Mouse (Mus musculus) thymus, adult 2 months (tissue): ENCODE measurements around the gene Cdk17. TPM values are rescaled to one million over a fixed set of nuclear protein-coding genes. Genes with fewer than 3 reads are reported as not detected.

Experiments used
- DNase-seq: peaks from one replicate; pipeline ENCODE4 v3.0.0; 2021
- H3K27ac ChIP-seq: fragments of 200-500 bp; 2 replicates; pipeline ENCODE4 v1.5.1; 2012; ENCODE audit warnings: low read length, control low read depth; ENCODE audit not compliant: control insufficient read depth, insufficient read depth
- H3K27me3 ChIP-seq: fragments of 200-500 bp; 2 replicates; pipeline ENCODE4 v1.6.1; 2012; ENCODE audit warnings: mild to moderate bottlenecking, low read length, moderate library complexity, mixed read lengths; ENCODE audit not compliant: control insufficient read depth, insufficient read depth
- H3K36me3 ChIP-seq: fragments of 200-500 bp; 2 replicates; pipeline ENCODE4 v1.6.1; 2012; ENCODE audit warnings: mild to moderate bottlenecking, low read length, moderate library complexity; ENCODE audit not compliant: control insufficient read depth, insufficient read depth
- H3K4me1 ChIP-seq: fragments of 200-500 bp; replicated peaks from 2 replicates; pipeline ENCODE4 v1.6.1; 2012; ENCODE audit warnings: low read length; ENCODE audit not compliant: control insufficient read depth, insufficient read depth
- H3K4me3 ChIP-seq: fragments of 200-500 bp; 2 replicates; pipeline ENCODE4 v1.5.1; 2012; ENCODE audit warnings: mild to moderate bottlenecking, low read length, control low read depth, moderate library complexity; ENCODE audit not compliant: control insufficient read depth, insufficient read depth
- CTCF ChIP-seq: fragments of 200-500 bp; IDR thresholded peaks from 2 replicates; pipeline ENCODE4 v1.5.1; 2012; ENCODE audit warnings: mild to moderate bottlenecking, control low read depth, low read length, moderate library complexity, borderline replicate concordance; ENCODE audit not compliant: control insufficient read depth, poor library complexity, insufficient read depth; ENCODE audit errors: extremely low read depth
- POLR2A ChIP-seq: fragments of 200-500 bp; IDR thresholded peaks from 2 replicates; pipeline ENCODE4 v1.6.1; 2012; ENCODE audit warnings: mild to moderate bottlenecking, low read length, control low read depth, moderate library complexity; ENCODE audit not compliant: control insufficient read depth, poor library complexity, insufficient read depth; ENCODE audit errors: extremely low read depth
- WGBS: fragments of 180-500 bp; shearing (Covaris S2); methylation state at CpG from one replicate; pipeline ENCODE4 v1.1.7; 2018; 5-methylcytosine and 5-hydroxymethylcytosine counted together
- polyA plus RNA-seq: library from polyadenylated mRNA; depleted of rRNA; stranded (reverse); fragments of >200 nt; gene quantifications from 2 replicates; pipeline ENCODE4 v1.2.3, GENCODE M21; 2012

The Cdk17 gene
- polyA plus RNA-seq, 1 experiment: 79.5 TPM

DNA sequence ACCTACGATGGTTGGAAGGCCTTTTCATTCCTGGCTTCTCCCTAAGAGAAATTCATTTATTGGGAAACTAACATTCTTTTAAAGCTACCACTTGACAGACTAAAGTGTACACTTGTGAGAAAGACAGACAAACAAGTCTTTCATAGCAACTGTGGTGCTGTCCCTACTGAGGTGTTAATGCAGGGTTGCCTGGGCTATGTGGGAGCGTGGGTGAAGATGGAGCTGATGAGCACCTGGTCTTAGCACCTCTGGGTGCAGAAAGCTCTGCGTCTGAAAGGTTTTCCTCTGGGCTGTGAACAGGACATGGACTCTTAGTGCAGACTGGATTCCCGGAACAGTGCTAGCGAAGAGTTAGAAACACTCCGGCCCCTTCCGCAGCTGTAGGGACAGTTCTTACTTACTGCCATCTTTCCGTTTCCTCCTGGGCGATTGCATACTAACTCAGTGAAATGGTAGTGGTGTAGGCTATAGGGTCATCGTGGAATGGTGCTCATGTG is 83.6 kb downstream of the Cdk17 start:
- Histone ChIP-seq H3K27ac (no peak overlapping the region), H3K36me3 (peaks cover 74% of the 10 kb centered on the region), H3K4me1 (no peaks in the 10 kb centered on the region), H3K27me3 (no peaks in the 10 kb centered on the region), H3K4me3 (no peak overlapping the region)
- no peak for DNase-seq
- WGBS: 98% methylated on average over 10 of the region's 10 CpGs
- TF ChIP-seq CTCF (no peak), POLR2A (no peak)

DNA sequence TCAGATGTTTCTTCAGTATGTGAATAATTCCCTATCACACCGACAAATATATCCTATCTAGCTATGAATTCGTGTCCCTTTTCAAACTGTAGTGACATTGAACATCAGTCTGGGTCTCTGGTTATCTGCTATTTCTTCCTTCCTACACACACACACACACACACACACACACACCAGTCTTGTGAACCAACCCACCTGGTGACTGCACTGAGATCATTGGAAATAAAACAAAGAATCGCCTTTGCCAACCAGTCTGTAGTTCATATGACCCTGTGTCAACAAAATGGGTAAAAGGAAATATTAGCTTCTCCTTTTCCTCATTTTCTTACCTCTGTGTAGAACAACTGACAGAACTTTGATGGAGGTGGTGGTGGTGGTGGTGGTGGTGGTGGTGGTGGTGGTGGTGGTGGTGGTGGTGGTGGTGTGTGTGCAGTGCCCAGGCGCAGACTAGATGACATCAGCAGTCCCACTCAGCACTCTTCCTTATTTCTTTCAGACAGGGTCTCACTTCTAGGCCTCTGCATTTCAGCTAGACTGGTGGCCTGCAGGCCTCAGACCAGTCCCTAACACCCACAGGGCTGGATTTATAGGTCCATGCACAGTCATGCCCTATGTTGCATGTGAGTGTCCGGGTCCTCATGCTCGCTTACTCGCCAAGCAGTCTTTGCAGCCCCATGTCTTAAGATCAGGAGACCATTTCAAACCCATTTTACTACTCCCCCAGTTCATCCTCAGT is 85.7 kb downstream of the Cdk17 start:
- Histone ChIP-seq H3K36me3 (peaks cover 60% of the 10 kb centered on the region), H3K27ac (no peak overlapping the region), H3K4me3 (no peak overlapping the region), H3K27me3 (no peaks in the 10 kb centered on the region), H3K4me1 (no peaks in the 10 kb centered on the region)
- TF ChIP-seq CTCF (no peak), POLR2A (no peak)
- no peak for DNase-seq
- WGBS: 93% methylated on average over 7 of the region's 7 CpGs

DNA sequence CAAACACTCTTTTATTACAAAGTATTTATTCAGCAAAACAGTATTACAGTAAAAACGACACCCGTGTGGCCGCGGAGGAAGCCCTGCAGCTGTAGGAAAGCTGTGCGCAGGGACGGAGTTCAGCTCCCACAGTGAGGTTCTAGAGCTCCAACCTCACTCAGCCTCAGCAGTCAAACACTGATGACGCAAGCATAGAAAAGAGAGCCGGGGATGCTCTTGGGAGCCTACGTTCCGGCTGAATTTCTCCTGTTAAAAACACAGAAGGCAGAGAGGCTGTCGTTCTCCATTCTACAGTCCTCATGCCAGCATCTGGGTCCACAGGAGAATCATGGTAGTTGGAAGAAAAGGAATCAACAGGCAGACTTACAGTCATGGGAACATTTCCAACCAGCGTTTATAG is 86.7 kb downstream of the Cdk17 start:
- Histone ChIP-seq H3K4me1 (no peaks in the 10 kb centered on the region), H3K4me3 (no peak overlapping the region), H3K27me3 (no peaks in the 10 kb centered on the region), H3K36me3 (peaks cover 49% of the 10 kb centered on the region), H3K27ac (no peak overlapping the region)
- 95% methylated on average over 12 of the region's 12 CpGs for WGBS
- DNase-seq: no peak
- no peak for TF ChIP-seq POLR2A
- no peak for TF ChIP-seq CTCF

DNA sequence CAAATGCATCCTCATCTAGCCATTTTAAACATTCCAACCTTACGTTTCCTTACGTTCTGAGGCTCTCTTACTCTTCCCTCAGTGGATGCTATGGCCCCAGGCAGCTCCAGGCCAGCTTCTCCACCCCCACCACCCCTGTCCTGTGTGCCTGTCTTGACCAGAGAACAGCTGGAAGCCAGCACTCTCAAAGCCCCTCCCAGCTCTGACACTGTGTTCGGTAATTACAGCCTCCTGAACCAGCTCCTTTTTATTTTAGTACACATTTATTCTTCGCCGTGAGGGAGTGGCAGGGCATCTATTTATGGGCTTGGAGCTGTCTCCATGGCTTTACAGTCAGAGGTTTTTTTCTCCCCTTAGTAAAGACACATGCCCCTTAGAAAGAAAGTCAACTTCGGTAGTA is 87.2 kb downstream of the Cdk17 start:
- 94% methylated on average over 6 of the region's 6 CpGs for WGBS
- Histone ChIP-seq H3K27ac (no peak overlapping the region), H3K27me3 (no peaks in the 10 kb centered on the region), H3K4me3 (no peak overlapping the region), H3K4me1 (no peaks in the 10 kb centered on the region), H3K36me3 (peaks cover 45% of the 10 kb centered on the region)
- TF ChIP-seq POLR2A (no peak), CTCF (no peak)
- no peak for DNase-seq

DNA sequence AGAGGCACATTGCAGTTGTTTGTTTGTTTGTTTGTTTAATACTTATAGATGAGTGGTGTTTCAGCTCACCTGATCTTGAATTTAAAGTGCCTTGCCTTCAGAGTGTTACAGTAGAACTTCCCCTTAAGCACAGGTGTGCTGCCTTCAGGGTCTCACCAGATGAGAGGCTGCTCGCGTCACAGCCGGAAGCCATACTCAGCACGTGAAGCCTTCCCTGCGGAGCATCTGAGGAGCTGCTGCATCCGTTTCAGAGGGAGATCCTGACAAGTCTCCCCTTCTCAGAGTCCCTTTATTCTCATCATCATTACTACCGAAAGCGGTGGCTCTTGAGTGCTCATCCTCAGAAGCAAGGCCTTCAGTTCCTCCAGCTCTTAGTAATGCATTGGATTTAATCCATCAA is 87.7 kb downstream of the Cdk17 start:
- Histone ChIP-seq H3K4me1 (no peaks in the 10 kb centered on the region), H3K27ac (no peak overlapping the region), H3K36me3 (peaks cover 40% of the 10 kb centered on the region), H3K4me3 (no peak overlapping the region), H3K27me3 (no peaks in the 10 kb centered on the region)
- TF ChIP-seq CTCF: no peak
- no peak for TF ChIP-seq POLR2A
- 97% methylated on average over 8 of the region's 8 CpGs for WGBS
- DNase-seq: no peak

DNA sequence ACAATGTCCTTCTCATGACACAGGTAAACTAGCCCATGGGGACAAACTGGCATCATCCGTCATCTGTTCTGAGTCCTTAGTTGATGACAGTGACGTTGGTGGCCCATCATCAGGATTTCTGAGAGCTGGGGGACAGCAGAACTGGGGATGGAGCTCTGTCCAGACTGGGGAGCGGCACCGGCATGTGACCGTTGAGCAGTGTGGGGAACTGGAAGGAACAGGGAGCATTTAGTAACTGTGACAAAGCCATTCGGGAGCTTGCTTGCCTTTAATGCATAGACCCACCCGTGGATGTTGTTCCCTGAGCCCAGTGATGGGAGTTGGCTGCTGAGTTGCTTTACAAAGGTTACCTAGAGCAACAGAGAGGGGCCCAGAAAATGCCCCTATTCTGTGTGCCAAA is 89.2 kb downstream of the Cdk17 start:
- no peak overlapping the region for H3K27ac ChIP-seq
- WGBS: 93% methylated on average over 7 of the region's 7 CpGs
- TF ChIP-seq POLR2A: no peak
- no peak for TF ChIP-seq CTCF

More for the DNA sequence above, 89.2 kb downstream of the Cdk17 start:
- no peaks in the 10 kb centered on the region for H3K4me1 ChIP-seq
- no peak for DNase-seq
- H3K4me3 ChIP-seq: no peak overlapping the region
- H3K27me3 ChIP-seq: no peaks in the 10 kb centered on the region
- H3K36me3 ChIP-seq: peaks cover 30% of the 10 kb centered on the region
